Mouse (Mus musculus) adrenal gland, adult 10 weeks (tissue): ENCODE results near the gene Zfp454. TPM values are rescaled to one million over a fixed set of nuclear protein-coding genes. Genes with fewer than 3 reads are reported as not detected.

Experiments
- polyA plus RNA-seq: library from polyadenylated mRNA; stranded (reverse); fragments of 350-450 nt; fragmentation: Illumina TruSeq; extraction: RNeasy Lipid Tissue Mini Kit (QIAGEN cat#74804); gene quantifications from one replicate; pipeline ENCODE4 v1.2.3, GENCODE M21; 2014; ENCODE audit warnings: low read depth, low replicate concordance

Gene Zfp454
- polyA plus RNA-seq = 5.1 TPM

DNA sequence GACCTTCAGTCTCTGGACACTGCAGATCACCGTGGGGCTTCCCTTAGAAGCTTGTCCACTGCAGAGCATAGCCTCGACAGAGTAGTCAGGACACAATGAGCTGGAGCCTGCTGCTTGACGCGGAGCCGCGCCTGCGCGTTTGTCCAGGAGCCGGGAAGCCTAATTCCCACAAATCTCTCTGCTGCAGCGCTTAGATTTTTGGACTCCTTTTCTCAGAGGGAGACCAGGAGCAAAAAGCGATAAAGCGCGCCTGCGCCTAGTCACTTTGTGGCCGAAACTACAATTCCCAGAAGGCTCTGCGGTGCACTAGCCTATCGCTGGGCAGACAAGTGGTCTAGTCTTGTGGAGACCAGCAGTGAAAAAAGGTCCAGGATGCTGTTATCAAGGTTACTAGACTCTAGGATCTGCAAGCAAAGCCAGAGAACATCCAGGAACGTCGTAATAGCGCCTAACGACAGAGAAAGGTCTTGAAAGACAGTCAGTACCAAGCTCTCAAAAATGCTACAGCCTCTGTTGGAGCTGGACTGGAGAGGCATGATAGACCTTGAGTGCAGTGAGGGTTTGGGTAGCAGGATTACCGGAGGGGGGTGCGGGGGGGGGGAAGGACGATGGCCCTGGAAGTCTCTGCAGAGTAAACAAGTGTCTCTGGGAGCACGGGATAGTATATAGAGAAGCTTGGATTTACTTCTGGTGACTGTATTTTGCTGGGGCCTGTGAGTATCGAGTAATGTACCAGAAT is at the start of gene Zfp454:
Zfp454 (minus strand) TSS at position 262 of the 739 bp plus-strand sequence.

DNA sequence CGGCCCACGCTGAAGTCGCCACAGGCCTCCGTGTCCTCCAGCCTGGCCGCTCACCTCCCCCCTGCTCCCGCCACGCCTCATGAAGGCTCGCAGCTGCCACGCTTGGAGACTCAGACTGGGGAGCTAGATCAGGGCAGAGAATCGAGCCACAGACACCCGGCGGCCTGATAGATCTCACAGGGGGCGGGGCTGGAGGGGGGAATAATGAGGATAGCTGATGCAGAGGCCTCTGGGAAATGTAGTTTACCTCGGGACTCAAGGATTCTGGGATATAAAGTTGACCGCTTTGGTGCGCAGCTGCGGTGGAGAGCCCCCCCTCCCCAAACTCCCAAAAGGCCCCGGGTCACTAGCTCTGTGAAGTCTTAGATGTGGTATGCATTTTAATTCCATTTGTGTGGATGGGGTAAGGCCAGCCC is 44.0 kb upstream of the Zfp454 start, which contains the start of gene Zfp354b:
Zfp354b (minus strand) TSS at position 183 of the 416 bp plus-strand sequence.

DNA sequence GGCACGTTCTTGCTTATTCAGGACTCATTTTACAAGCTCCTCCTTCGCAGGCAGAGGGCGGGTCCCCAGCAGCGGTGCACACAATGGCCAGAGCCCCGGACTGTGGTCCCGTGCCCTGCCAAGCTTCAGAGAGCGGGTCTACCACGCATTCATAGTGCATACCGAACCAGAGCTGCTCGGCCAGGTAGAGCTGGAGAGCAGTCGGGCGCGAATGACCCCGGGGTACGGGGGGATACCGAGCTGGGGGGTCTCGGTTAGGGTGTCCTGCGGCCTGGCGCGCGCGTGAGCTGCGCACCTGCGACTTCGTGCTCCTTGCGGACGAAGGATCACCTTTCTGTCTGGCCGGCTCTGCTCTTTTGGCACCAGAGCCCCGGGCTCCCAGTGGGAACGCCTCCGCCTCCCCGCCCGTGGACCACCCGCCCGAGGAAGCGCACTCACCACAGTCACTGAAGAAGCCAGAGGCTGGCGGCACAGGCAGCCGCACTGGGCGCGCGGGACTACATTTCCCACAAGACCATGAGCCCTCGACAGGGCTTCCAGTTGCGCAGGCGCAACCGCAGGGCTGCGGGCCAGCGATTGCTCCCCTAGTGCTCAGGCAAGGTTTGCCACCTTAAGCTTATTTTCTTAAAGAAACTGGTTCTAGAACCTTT is 28.3 kb upstream of the Zfp454 start, which contains the start of gene Zfp2:
Zfp2 (minus strand) TSS at position 495 of the 650 bp plus-strand sequence.

DNA sequence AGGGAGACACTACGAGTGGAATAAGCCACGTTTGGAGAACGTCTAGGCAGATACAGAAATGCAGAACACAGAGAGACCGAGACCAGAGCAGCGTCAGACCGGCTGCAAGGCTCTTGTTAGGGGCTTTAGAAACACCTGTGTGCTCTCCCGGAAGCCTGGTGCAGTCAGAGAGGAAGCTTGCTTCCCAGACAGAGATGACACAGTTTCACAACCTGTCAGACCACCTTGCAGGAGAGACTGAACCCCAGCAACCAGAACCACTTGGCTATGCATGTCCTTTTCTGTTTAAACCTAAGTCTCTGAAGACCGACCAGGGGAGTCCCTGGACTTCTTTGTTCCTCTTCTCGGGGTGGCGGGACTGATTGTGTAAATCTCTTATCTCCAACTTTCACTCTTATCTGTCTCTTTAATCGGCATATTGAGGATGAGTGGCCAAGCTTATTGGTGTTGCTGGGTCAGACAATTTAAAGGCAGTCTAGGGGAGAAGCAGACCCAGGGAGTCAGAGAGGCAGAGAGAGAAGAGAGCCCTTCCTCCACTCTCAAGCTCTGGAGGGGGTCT is 37.2 kb downstream of the Zfp454 start, which contains the start of gene Grm6:
Grm6 (plus strand) TSS at position 509 of the 559 bp plus-strand sequence.

DNA sequence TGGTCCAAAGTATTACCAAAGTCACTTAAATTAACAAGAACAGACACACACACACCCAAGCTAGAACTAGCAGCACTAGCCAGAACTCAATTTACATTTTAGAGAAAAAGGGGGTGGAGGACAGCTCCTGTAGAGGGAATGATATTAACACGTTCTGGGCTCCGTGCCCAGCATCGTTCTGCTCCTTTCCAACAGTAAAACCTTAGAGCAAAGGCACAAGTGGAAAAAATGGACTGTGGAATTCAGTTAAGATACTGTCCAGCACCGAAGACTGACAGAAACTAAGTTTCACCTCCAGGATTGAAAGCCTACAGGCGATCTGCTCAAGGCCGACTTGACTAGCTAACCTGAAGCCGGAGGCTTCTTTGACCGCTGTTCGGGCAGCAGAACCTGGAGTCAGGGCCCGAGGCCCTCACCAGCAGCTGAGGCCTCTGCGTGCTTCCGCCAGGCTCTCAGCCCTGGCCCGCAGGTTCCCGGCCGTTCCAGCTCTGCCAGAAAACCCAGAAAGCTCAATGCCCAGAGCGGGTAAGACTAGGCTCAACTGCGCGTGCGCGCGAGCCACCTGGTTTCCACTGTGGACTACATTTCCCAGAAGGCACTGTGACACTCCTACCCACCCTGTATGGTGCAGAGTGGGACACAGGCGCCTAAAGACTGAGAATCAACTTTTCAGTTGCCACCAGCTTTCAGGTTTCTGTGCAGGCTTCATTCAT is 46.3 kb downstream of the Zfp454 start, which contains the start of gene Zfp879:
Zfp879 (minus strand) TSS at position 530 of the 713 bp plus-strand sequence.

DNA sequence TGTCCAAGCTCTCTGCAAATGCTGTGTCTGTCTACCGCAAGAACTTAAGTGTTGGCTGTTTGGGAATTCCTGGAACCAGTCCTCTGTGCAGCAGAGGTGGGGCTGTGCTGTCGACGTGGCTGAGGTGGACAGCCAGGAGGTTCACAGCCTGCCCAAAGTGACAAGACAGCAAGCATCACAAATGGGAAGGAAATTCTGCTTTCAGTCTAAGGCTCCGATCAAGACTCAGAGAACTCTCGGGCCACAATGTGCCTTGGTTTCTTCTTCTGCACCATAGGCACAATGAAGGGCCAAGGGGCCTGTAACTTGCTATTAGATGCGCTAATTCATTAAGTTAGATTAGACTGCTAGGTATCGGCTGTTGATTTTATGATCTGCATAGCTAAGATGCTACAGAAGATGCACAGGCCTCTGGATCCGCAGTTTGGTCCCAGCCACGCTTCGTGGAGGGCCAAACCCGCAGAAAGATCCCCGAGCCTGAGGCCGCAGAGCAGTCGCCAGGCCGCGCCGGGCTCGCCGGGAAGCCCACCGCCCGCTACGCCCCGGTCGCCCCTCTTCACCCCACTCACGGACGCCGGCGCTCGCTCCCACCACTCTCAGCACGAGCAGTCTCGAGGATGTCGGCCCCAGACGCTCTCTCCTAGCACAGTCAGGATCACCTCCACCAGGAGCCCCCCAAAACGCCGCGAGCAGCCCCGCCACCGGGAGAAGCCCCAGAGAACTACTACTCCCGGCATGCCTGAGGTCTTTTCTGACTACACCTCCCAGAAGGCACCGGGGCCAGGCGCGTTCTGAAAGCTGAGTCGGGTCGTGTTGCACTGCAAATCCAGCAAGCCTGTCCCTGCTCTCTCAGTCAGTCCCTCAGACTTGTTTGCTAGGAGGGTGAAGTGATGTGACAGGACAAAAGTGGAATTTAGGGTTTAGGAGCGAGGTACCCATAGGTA is 60.2 kb downstream of the Zfp454 start, which contains the start of gene Zfp354c:
Zfp354c (minus strand) TSS at position 715 of the 944 bp plus-strand sequence.

Other genes starting within 250 kb of the Zfp454 start
- 11.5 TPM for gene Zfp354c, start 59.9 kb downstream of the Zfp454 start, polyA plus RNA-seq
- gene Zfp879, start 46.1 kb downstream of the Zfp454 start, polyA plus RNA-seq = 0.76 TPM
- gene Grm6, start 37.0 kb downstream of the Zfp454 start, polyA plus RNA-seq = not detected
- gene Zfp2, start 28.5 kb upstream of the Zfp454 start, polyA plus RNA-seq = 27.2 TPM
- gene Zfp354b, start 44.0 kb upstream of the Zfp454 start, polyA plus RNA-seq = 7.4 TPM
- not detected for gene 4933414I15Rik, start 56.1 kb upstream of the Zfp454 start, polyA plus RNA-seq
- gene Prop1, start 66.1 kb upstream of the Zfp454 start, polyA plus RNA-seq = not detected
- not detected for gene Olfr1378, start 78.9 kb upstream of the Zfp454 start, polyA plus RNA-seq
- gene Olfr1377, start 94.3 kb upstream of the Zfp454 start, polyA plus RNA-seq = not detected
- not detected for gene Olfr51, start 115.9 kb upstream of the Zfp454 start, polyA plus RNA-seq
- gene Olfr54, start 126.6 kb upstream of the Zfp454 start, polyA plus RNA-seq = 0.87 TPM
- not detected for gene Olfr1375, start 160.5 kb upstream of the Zfp454 start, polyA plus RNA-seq
- gene Zfp354a, start 171.6 kb upstream of the Zfp454 start, polyA plus RNA-seq = 20.1 TPM